Mouse (Mus musculus): ENCODE measurements around the gene Gnat2. TPM values are rescaled to one million over a fixed set of nuclear protein-coding genes. Genes with fewer than 3 reads are reported as not detected.

Gene Gnat2
- polyA plus RNA-seq (2014; fragmentation: Illumina TruSeq; extraction: RNeasy Lipid Tissue Mini Kit (QIAGEN cat#74804); ENCODE audit: low replicate concordance), result 1.3 TPM

GRCm38 (mm10) chr3:108092536-108093115, at the start of gene Gnat2:
Gene Gnat2 (plus strand): TSS chr3:108092789.

GRCm38 (mm10) chr3:108044394-108045140, 48.0 kb upstream of the Gnat2 start, which contains the start of gene Gstm4:
Gene Gstm4 (minus strand): TSS chr3:108044894.

GRCm38 (mm10) chr3:108086470-108086979, 6.1 kb upstream of the Gnat2 start, which contains the start of gene Ampd2:
Gene Ampd2 (minus strand): TSS chr3:108086651.

GRCm38 (mm10) chr3:108145534-108146445, 53.2 kb downstream of the Gnat2 start, which contains the start of gene Gnai3:
Gene Gnai3 (minus strand): TSS chr3:108146146.

Other genes with a start within 250 kb of the Gnat2 start
- gene Eps8l3, start 215.6 kb upstream of the Gnat2 start, polyA plus RNA-seq (2014; fragmentation: Illumina TruSeq; extraction: RNeasy Lipid Tissue Mini Kit (QIAGEN cat#74804); ENCODE audit: low replicate concordance), result 73.5 TPM
- gene Gstm5, start 197.0 kb upstream of the Gnat2 start, polyA plus RNA-seq (2014; fragmentation: Illumina TruSeq; extraction: RNeasy Lipid Tissue Mini Kit (QIAGEN cat#74804); ENCODE audit: low replicate concordance), result 24.6 TPM
- 6.3 TPM for gene Gstm7, start 161.0 kb upstream of the Gnat2 start, polyA plus RNA-seq (2014; fragmentation: Illumina TruSeq; extraction: RNeasy Lipid Tissue Mini Kit (QIAGEN cat#74804); ENCODE audit: low replicate concordance)
- 87.2 TPM for gene Gstm6, start 149.0 kb upstream of the Gnat2 start, polyA plus RNA-seq (2014; fragmentation: Illumina TruSeq; extraction: RNeasy Lipid Tissue Mini Kit (QIAGEN cat#74804); ENCODE audit: low replicate concordance)
- 182 TPM for gene Gstm3, start 123.5 kb upstream of the Gnat2 start, polyA plus RNA-seq (2014; fragmentation: Illumina TruSeq; extraction: RNeasy Lipid Tissue Mini Kit (QIAGEN cat#74804); ENCODE audit: low replicate concordance)
- 49.4 TPM for gene Gstm2, start 106.3 kb upstream of the Gnat2 start, polyA plus RNA-seq (2014; fragmentation: Illumina TruSeq; extraction: RNeasy Lipid Tissue Mini Kit (QIAGEN cat#74804); ENCODE audit: low replicate concordance)
- gene Gstm1, start 74.8 kb upstream of the Gnat2 start, polyA plus RNA-seq (2014; fragmentation: Illumina TruSeq; extraction: RNeasy Lipid Tissue Mini Kit (QIAGEN cat#74804); ENCODE audit: low replicate concordance), result 30.0 TPM
- gene Gstm4, start 47.9 kb upstream of the Gnat2 start, polyA plus RNA-seq (2014; fragmentation: Illumina TruSeq; extraction: RNeasy Lipid Tissue Mini Kit (QIAGEN cat#74804); ENCODE audit: low replicate concordance), result 8.7 TPM
- 4.9 TPM for gene Ampd2, start 6.1 kb upstream of the Gnat2 start, polyA plus RNA-seq (2014; fragmentation: Illumina TruSeq; extraction: RNeasy Lipid Tissue Mini Kit (QIAGEN cat#74804); ENCODE audit: low replicate concordance)
- 363 TPM for gene Gnai3, start 53.4 kb downstream of the Gnat2 start, polyA plus RNA-seq (2014; fragmentation: Illumina TruSeq; extraction: RNeasy Lipid Tissue Mini Kit (QIAGEN cat#74804); ENCODE audit: low replicate concordance)
- gene Gpr61, start 62.1 kb downstream of the Gnat2 start, polyA plus RNA-seq (2014; fragmentation: Illumina TruSeq; extraction: RNeasy Lipid Tissue Mini Kit (QIAGEN cat#74804); ENCODE audit: low replicate concordance), result not detected
- 4.0 TPM for gene Amigo1, start 93.5 kb downstream of the Gnat2 start, polyA plus RNA-seq (2014; fragmentation: Illumina TruSeq; extraction: RNeasy Lipid Tissue Mini Kit (QIAGEN cat#74804); ENCODE audit: low replicate concordance)
- gene Cyb561d1, start 108.4 kb downstream of the Gnat2 start, polyA plus RNA-seq (2014; fragmentation: Illumina TruSeq; extraction: RNeasy Lipid Tissue Mini Kit (QIAGEN cat#74804); ENCODE audit: low replicate concordance), result 7.5 TPM
- gene Atxn7l2, start 118.1 kb downstream of the Gnat2 start, polyA plus RNA-seq (2014; fragmentation: Illumina TruSeq; extraction: RNeasy Lipid Tissue Mini Kit (QIAGEN cat#74804); ENCODE audit: low replicate concordance), result 2.3 TPM
- 3.5 TPM for gene Sypl2, start 133.9 kb downstream of the Gnat2 start, polyA plus RNA-seq (2014; fragmentation: Illumina TruSeq; extraction: RNeasy Lipid Tissue Mini Kit (QIAGEN cat#74804); ENCODE audit: low replicate concordance)
- gene Psma5, start 164.1 kb downstream of the Gnat2 start, polyA plus RNA-seq (2014; fragmentation: Illumina TruSeq; extraction: RNeasy Lipid Tissue Mini Kit (QIAGEN cat#74804); ENCODE audit: low replicate concordance), result 99.9 TPM
- 34.5 TPM for gene Sort1, start 191.3 kb downstream of the Gnat2 start, polyA plus RNA-seq (2014; fragmentation: Illumina TruSeq; extraction: RNeasy Lipid Tissue Mini Kit (QIAGEN cat#74804); ENCODE audit: low replicate concordance)

Measured in small intestine, adult 10 weeks (tissue).